8 mouse cellular contexts compared by ENCODE assay signal in genomic region chr11:53351224-53351942, GRCm38 (mm10). TPM values are rescaled to one million over a fixed set of nuclear protein-coding genes. Genes with fewer than 3 reads are reported as not detected.
DNase-seq lines count a peak whose midpoint lies in the region; ATAC-seq and TF ChIP-seq lines count a peak whose summit lies in the region.

No protein-coding gene starts in this region.

- peaks cover 50% of the 10 kb centered on the region for H3K79me3 ChIP-seq in C2C12 (ENCODE audit: low read depth)

- peaks cover 11% of the 10 kb centered on the region for H3K4me1 ChIP-seq in forebrain, embryonic 10.5 days
- peaks cover 6% of the 10 kb centered on the region for H3K4me1 ChIP-seq in heart, embryonic 15.5 days (replicated peaks)
- peaks cover 22% of the 10 kb centered on the region for H3K4me1 ChIP-seq in liver, embryonic 15.5 days (replicated peaks)
- H3K4me1 ChIP-seq in neural tube, embryonic 11.5 days (ENCODE audit: control insufficient read depth, insufficient read depth, low read length) = 0 out of 2 replicates have a peak, but pooled peaks cover 3% of the 10 kb centered on the region
- H3K4me1 ChIP-seq in stomach, postnatal 0 days (replicated peaks; ENCODE audit: control insufficient read depth, insufficient read depth) = peaks cover 3% of the 10 kb centered on the region; the same call in 1 of the 2 replicates

- peak overlapping the region; percentile 77 for H3K4me2 ChIP-seq in heart, embryonic 15.5 days
- peak overlapping the region; percentile 94 for H3K4me2 ChIP-seq in liver, embryonic 15.5 days
- peak overlapping the region; percentile 88 for H3K4me2 ChIP-seq in neural tube, embryonic 11.5 days (ENCODE audit: low read depth)
- peak overlapping the region; percentile 67 for H3K4me2 ChIP-seq in stomach, postnatal 0 days (replicated peaks; ENCODE audit: low read depth)

- TF ChIP-seq CTCF in C2C12 (IDR thresholded peaks at IDR 0.05; ENCODE audit: control insufficient read depth, insufficient read depth, insufficient read length) = no peak
- no peak for TF ChIP-seq CTCF in stomach, postnatal 0 days (IDR thresholded peaks at IDR 0.05; ENCODE audit: low read depth)

- peaks cover 57% of the 10 kb centered on the region for H3K79me2 ChIP-seq in C2C12 (ENCODE audit: control insufficient read depth, insufficient read depth)

- under 1% methylated on average over 35 of the region's 35 CpGs for WGBS in forebrain, embryonic 10.5 days
- under 1% methylated on average over 35 of the region's 35 CpGs for WGBS in heart, embryonic 15.5 days
- under 1% methylated on average over 35 of the region's 35 CpGs for WGBS in liver, embryonic 15.5 days (ENCODE audit: insufficient replicate concordance)
- under 1% methylated on average over 35 of the region's 35 CpGs for WGBS in neural tube, embryonic 11.5 days
- under 1% methylated on average over 35 of the region's 35 CpGs for WGBS in stomach, postnatal 0 days

- H3ac ChIP-seq in C2C12 (ENCODE audit: control insufficient read depth, insufficient read length, low read depth) = peak overlapping the region; percentile 96

- peak overlapping the region; percentile 99 for H3K9ac ChIP-seq in heart, embryonic 15.5 days
- H3K9ac ChIP-seq in liver, embryonic 15.5 days = peak overlapping the region; percentile 91
- peak overlapping the region; percentile 97 for H3K9ac ChIP-seq in neural tube, embryonic 11.5 days (ENCODE audit: low read length)
- peak overlapping the region; percentile 100 for H3K9ac ChIP-seq in stomach, postnatal 0 days (ENCODE audit: low read length)

- H3K27me3 ChIP-seq in C2C12 (ENCODE audit: control insufficient read depth, insufficient read depth, insufficient read length) = no peaks in the 10 kb centered on the region
- no peaks in the 10 kb centered on the region for H3K27me3 ChIP-seq in forebrain, embryonic 10.5 days (ENCODE audit: poor library complexity, severe bottlenecking)
- H3K27me3 ChIP-seq in heart, embryonic 15.5 days = no peaks in the 10 kb centered on the region
- H3K27me3 ChIP-seq in liver, embryonic 15.5 days = peaks cover 11% of the 10 kb centered on the region; the same call in 1 of the 2 replicates
- H3K27me3 ChIP-seq in neural tube, embryonic 11.5 days (ENCODE audit: control insufficient read depth, insufficient read depth, low read length) = no peaks in the 10 kb centered on the region
- H3K27me3 ChIP-seq in stomach, postnatal 0 days (ENCODE audit: control insufficient read depth, insufficient read depth, low read length) = no peaks in the 10 kb centered on the region

- TF ChIP-seq EP300 in stomach, postnatal 0 days (optimal IDR thresholded peaks at IDR 0.05) = peak; percentile 31

- peak overlapping the region; percentile 96 for H3K4me3 ChIP-seq in C2C12 (ENCODE audit: insufficient read depth, poor library complexity, severe bottlenecking)
- peak overlapping the region; percentile 93 for H3K4me3 ChIP-seq in forebrain, embryonic 10.5 days
- peak overlapping the region; percentile 99 for H3K4me3 ChIP-seq in heart, embryonic 15.5 days
- H3K4me3 ChIP-seq in liver, embryonic 15.5 days (replicated peaks) = peak overlapping the region; percentile 94
- H3K4me3 ChIP-seq in neural tube, embryonic 11.5 days (ENCODE audit: low read depth, low read length) = peak overlapping the region; percentile 99
- H3K4me3 ChIP-seq in stomach, postnatal 0 days (ENCODE audit: low read depth, low read length) = peak overlapping the region; percentile 92

- peaks cover 22% of the 10 kb centered on the region for H3K36me3 ChIP-seq in C2C12 (ENCODE audit: control insufficient read depth, insufficient read depth)
- H3K36me3 ChIP-seq in forebrain, embryonic 10.5 days (replicated peaks) = peaks cover 22% of the 10 kb centered on the region
- H3K36me3 ChIP-seq in heart, embryonic 15.5 days = no peaks in the 10 kb centered on the region
- H3K36me3 ChIP-seq in liver, embryonic 15.5 days (replicated peaks) = no peaks in the 10 kb centered on the region
- no peaks in the 10 kb centered on the region for H3K36me3 ChIP-seq in neural tube, embryonic 11.5 days (ENCODE audit: control insufficient read depth, insufficient read depth, low read length)
- no peaks in the 10 kb centered on the region for H3K36me3 ChIP-seq in stomach, postnatal 0 days (ENCODE audit: control insufficient read depth, insufficient read depth, low read length)

- peak; percentile 31 to 38 for DNase-seq in adrenal gland, postnatal 4 days (ENCODE audit: low spot score in 2 of 2)
- DNase-seq in forebrain, embryonic 10.5 days (ENCODE audit: extremely low spot score, low spot score) = peak; percentile 71
- DNase-seq in kidney, postnatal 14 days = peak; percentile 54
- peak; percentile 74 for DNase-seq in neural tube, embryonic 11.5 days (ENCODE audit: low spot score)
- DNase-seq in stomach, postnatal 0 days (ENCODE audit: low spot score) = peak; percentile 76

- no peak; the same call in 1 of the 2 replicates for ATAC-seq in heart, embryonic 15.5 days (replicated peaks; ENCODE audit: insufficient number of reproducible peaks, insufficient read depth, low FRiP score, low read depth)
- ATAC-seq in liver, embryonic 15.5 days (ENCODE audit: insufficient read depth) = no peak
- ATAC-seq in neural tube, embryonic 11.5 days (ENCODE audit: insufficient read depth, low FRiP score, low TSS enrichment) = no peak
- ATAC-seq in stomach, postnatal 0 days (ENCODE audit: low FRiP score, low TSS enrichment) = no peak; the same call in 1 of the 2 replicates

- no peaks in the 10 kb centered on the region for H3K9me3 ChIP-seq in forebrain, embryonic 10.5 days
- no peaks in the 10 kb centered on the region for H3K9me3 ChIP-seq in heart, embryonic 15.5 days (replicated peaks)
- no peaks in the 10 kb centered on the region for H3K9me3 ChIP-seq in liver, embryonic 15.5 days (replicated peaks)
- H3K9me3 ChIP-seq in neural tube, embryonic 11.5 days (ENCODE audit: control insufficient read depth, low read length) = no peaks in the 10 kb centered on the region
- H3K9me3 ChIP-seq in stomach, postnatal 0 days (ENCODE audit: control insufficient read depth, low read length) = no peaks in the 10 kb centered on the region

- peak overlapping the region; percentile 98 for H3K27ac ChIP-seq in forebrain, embryonic 10.5 days
- H3K27ac ChIP-seq in heart, embryonic 15.5 days = peak overlapping the region; percentile 99
- H3K27ac ChIP-seq in liver, embryonic 15.5 days (replicated peaks) = peak overlapping the region; percentile 97
- peak overlapping the region; percentile 96 for H3K27ac ChIP-seq in neural tube, embryonic 11.5 days (ENCODE audit: low read depth, low read length)
- peak overlapping the region; percentile 100 for H3K27ac ChIP-seq in stomach, postnatal 0 days (replicated peaks)

TF ChIP-seq in C2C12, 6 proteins besides CTCF, POLR2A, EP300 and RAD21:
- TF ChIP-seq MYOD1 (IDR thresholded peaks at IDR 0.05; ENCODE audit: control insufficient read depth, insufficient read length, low read depth) = no peak
- TF ChIP-seq CEBPB (IDR thresholded peaks at IDR 0.05; ENCODE audit: low read depth) = no peak
- no peak for TF ChIP-seq FOSL1 (IDR thresholded peaks at IDR 0.05; ENCODE audit: insufficient read depth, low read length, poor library complexity, severe bottlenecking)
- TF ChIP-seq MAX (IDR thresholded peaks at IDR 0.05) = no peak
- no peak for TF ChIP-seq USF1 (IDR thresholded peaks at IDR 0.05; ENCODE audit: low read depth)

RNA-seq across cellular contexts. Expression of gene Aff4, which starts 0.8 kb away (rescaled TPM):
- 12.1 TPM for polyA plus RNA-seq in C2C12 (2012; fragmentation: generic; extraction: Trizol)
- 100 to 1,000 TPM; 163 to 187 TPM for total RNA-seq in adrenal gland, postnatal 4 days (2021)
- polyA plus RNA-seq in forebrain, embryonic 10.5 days (2016; fragmentation: Nextera tagmentation; extraction: Ambion mirVana) = 31.5 and 33.5 TPM in 2 replicates
- polyA plus RNA-seq in heart, embryonic 15.5 days (2015; fragmentation: Nextera tagmentation; extraction: Ambion mirVana) = 30.5 and 37.7 TPM in 2 replicates
- 8.0 and 9.7 TPM in 2 replicates for polyA plus RNA-seq in liver, embryonic 15.5 days (2015; fragmentation: Nextera tagmentation; extraction: Ambion mirVana)
- 39.7 and 47.8 TPM in 2 replicates for polyA plus RNA-seq in neural tube, embryonic 11.5 days (2014; fragmentation: Nextera tagmentation; extraction: Ambion mirVana)
- 18.5 and 28.5 TPM in 2 replicates for polyA plus RNA-seq in stomach, postnatal 0 days (2015; fragmentation: Nextera tagmentation; extraction: Ambion mirVana)

RNA-seq across cellular contexts. Expression of gene Zcchc10, which starts 26.9 kb away (rescaled TPM):
- polyA plus RNA-seq in C2C12 (2012; fragmentation: generic; extraction: Trizol) = 8.2 TPM
- 10 to 100 TPM; 12.5 to 16.4 TPM for total RNA-seq in adrenal gland, postnatal 4 days (2021)
- 24.1 and 27.7 TPM in 2 replicates for polyA plus RNA-seq in forebrain, embryonic 10.5 days (2016; fragmentation: Nextera tagmentation; extraction: Ambion mirVana)
- polyA plus RNA-seq in heart, embryonic 15.5 days (2015; fragmentation: Nextera tagmentation; extraction: Ambion mirVana) = 12.2 and 14.3 TPM in 2 replicates
- 7.2 and 7.8 TPM in 2 replicates for polyA plus RNA-seq in liver, embryonic 15.5 days (2015; fragmentation: Nextera tagmentation; extraction: Ambion mirVana)
- polyA plus RNA-seq in neural tube, embryonic 11.5 days (2014; fragmentation: Nextera tagmentation; extraction: Ambion mirVana) = 24.8 and 28.5 TPM in 2 replicates
- polyA plus RNA-seq in stomach, postnatal 0 days (2015; fragmentation: Nextera tagmentation; extraction: Ambion mirVana) = 11.6 and 12.4 TPM in 2 replicates

RNA-seq across cellular contexts. Expression of gene Hspa4, which starts 51.1 kb away (rescaled TPM):
- 112 TPM for polyA plus RNA-seq in C2C12 (2012; fragmentation: generic; extraction: Trizol)
- total RNA-seq in adrenal gland, postnatal 4 days (2021) = 100 to 1,000 TPM; 150 to 168 TPM
- polyA plus RNA-seq in forebrain, embryonic 10.5 days (2016; fragmentation: Nextera tagmentation; extraction: Ambion mirVana) = 127 and 136 TPM in 2 replicates
- polyA plus RNA-seq in heart, embryonic 15.5 days (2015; fragmentation: Nextera tagmentation; extraction: Ambion mirVana) = 58.0 and 61.5 TPM in 2 replicates
- 37.1 and 41.7 TPM in 2 replicates for polyA plus RNA-seq in liver, embryonic 15.5 days (2015; fragmentation: Nextera tagmentation; extraction: Ambion mirVana)
- polyA plus RNA-seq in neural tube, embryonic 11.5 days (2014; fragmentation: Nextera tagmentation; extraction: Ambion mirVana) = 109 and 115 TPM in 2 replicates
- 53.6 and 59.9 TPM in 2 replicates for polyA plus RNA-seq in stomach, postnatal 0 days (2015; fragmentation: Nextera tagmentation; extraction: Ambion mirVana)
